Mouse (Mus musculus) gastrocnemius, postnatal 14 days (tissue): ENCODE results near the gene Btbd35f9. TPM values are rescaled to one million over a fixed set of nuclear protein-coding genes. Genes with fewer than 3 reads are reported as not detected.
"Not testable (repeated sequence)": the region's sequence is repeated elsewhere in the genome, so short reads cannot be mapped to it uniquely, and the experiment has no call there.

Source experiments
- DNase-seq: peaks from one replicate; pipeline ENCODE4 v3.0.0; 2021; ENCODE audit warnings: mixed read lengths
- intact Hi-C: fragments of 180-260 bp; cut with DNase I; formaldehyde crosslinking; loops from one replicate; pipeline ENCODE4 v1.15.1; 2025; ENCODE audit warnings: low total_unique reads
- long read RNA-seq, 2 experiments: library from polyadenylated mRNA; stranded (forward); transcript quantifications; one replicate each; pipeline ENCODE4 v2.0.0; 2021
- total RNA-seq, 2 experiments: library from RNA; stranded (reverse); gene quantifications; 2 replicates each; pipeline ENCODE4 v1.2.3; 2021

The Btbd35f9 gene
- total RNA-seq = not detected
- long read RNA-seq, experiment 1 = 0 reads
- long read RNA-seq, experiment 2 = 0 reads

- intact Hi-C loops, DNase-seq: not testable (repeated sequence)
Measured at GRCm38 (mm10) chrX:34161399-34161798, at the start of gene Btbd35f9. Gene Btbd35f9 (minus strand): TSS chrX:34161499.

Other genes with a start within 250 kb of the Btbd35f9 start
- gene Btbd35f6, start 205.0 kb downstream of the Btbd35f9 start, total RNA-seq = not detected
- gene Gm21870, start 174.7 kb downstream of the Btbd35f9 start, total RNA-seq = not detected
- gene Spin2g, start 77.2 kb upstream of the Btbd35f9 start, total RNA-seq = not detected